Mouse (Mus musculus): Measurements from ENCODE around the gene Prdm10. TPM values are rescaled to one million over a fixed set of nuclear protein-coding genes. Genes with fewer than 3 reads are reported as not detected.
A peak's percentile ranks its signal among the peaks of the same experiment; 100 is the strongest.

Gene Prdm10
- polyA plus RNA-seq, 1 experiment from 2014 or later: 9.4 TPM

- Histone ChIP-seq H3K4me1 (ENCODE audit: control insufficient read depth, insufficient read depth, low read length) (peaks cover 22% of the 10 kb centered on the region), H3K4me2 (ENCODE audit: low read length) (peak overlapping the region; percentile 95), H3K27me3 (ENCODE audit: control insufficient read depth, insufficient read depth, low read depth, low read length) (no peaks in the 10 kb centered on the region), H3K36me3 (ENCODE audit: control insufficient read depth, insufficient read depth, low read length) (no peaks in the 10 kb centered on the region), H3K27ac (ENCODE audit: low read length) (peak overlapping the region; percentile 100), H3K4me3 (ENCODE audit: low read depth, low read length) (peak overlapping the region; percentile 85), H3K9me3 (replicated peaks; ENCODE audit: control insufficient read depth, low read length, poor library complexity, severe bottlenecking) (no peaks in the 10 kb centered on the region), H3K9ac (ENCODE audit: low read depth, low read length) (peak overlapping the region; percentile 82)
- whole genome bisulfite sequencing: under 1% methylated on average over 25 of the region's 25 CpGs
- peak; percentile 93 for ATAC-seq
These were observed 413 bp upstream of the Prdm10 start for GRCm38 (mm10) chr9:31279885-31280365.

DNA sequence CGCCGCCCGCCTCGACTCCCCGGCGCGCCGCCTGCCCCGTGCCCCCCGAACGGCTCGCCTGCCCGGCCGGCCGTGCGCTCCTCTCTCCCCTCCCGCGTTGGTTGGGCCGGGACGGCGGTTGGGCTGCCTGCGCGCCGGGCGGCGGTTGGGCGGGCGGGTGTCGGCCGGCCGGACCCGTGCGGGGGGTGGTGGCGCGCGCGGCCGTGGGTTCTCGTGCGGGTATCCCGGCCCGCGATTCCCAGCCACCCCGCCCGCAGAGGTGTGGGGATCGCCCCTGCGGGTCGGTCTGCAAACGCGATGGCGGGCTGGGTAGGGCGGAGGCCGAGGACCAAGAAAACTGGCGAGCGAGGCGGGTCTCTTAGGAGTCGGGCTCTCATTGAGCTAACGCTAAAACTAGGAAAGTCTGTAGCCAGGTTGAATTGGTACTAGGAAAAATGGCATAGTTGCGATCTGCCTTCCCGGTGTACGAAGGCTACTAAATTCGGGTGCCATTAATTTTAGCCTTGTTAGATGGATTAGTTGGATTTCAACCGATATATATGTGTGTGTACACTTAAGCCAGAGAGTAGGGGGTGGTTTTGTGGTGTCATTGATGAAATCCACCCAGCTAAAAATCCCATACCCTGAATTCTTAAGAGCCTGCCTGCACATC lies 799 bp downstream of the Prdm10 start:
- H3K9me3 ChIP-seq (replicated peaks; ENCODE audit: control insufficient read depth, low read length, poor library complexity, severe bottlenecking): no peaks in the 10 kb centered on the region
- H3K4me3 ChIP-seq (ENCODE audit: low read depth, low read length): peak overlapping the region; percentile 85
- no peaks in the 10 kb centered on the region for H3K36me3 ChIP-seq (ENCODE audit: control insufficient read depth, insufficient read depth, low read length)
- ATAC-seq: peak; percentile 59
- peaks cover 22% of the 10 kb centered on the region for H3K4me1 ChIP-seq (ENCODE audit: control insufficient read depth, insufficient read depth, low read length)
- WGBS: under 1% methylated on average over 31 of the region's 63 CpGs
- peak overlapping the region; percentile 80 for H3K4me2 ChIP-seq (ENCODE audit: low read length)
- no peaks in the 10 kb centered on the region for H3K27me3 ChIP-seq (ENCODE audit: control insufficient read depth, insufficient read depth, low read depth, low read length)
- peak overlapping the region; percentile 100 for H3K27ac ChIP-seq (ENCODE audit: low read length)
- peak overlapping the region; percentile 97 for H3K9ac ChIP-seq (ENCODE audit: low read depth, low read length)

DNA sequence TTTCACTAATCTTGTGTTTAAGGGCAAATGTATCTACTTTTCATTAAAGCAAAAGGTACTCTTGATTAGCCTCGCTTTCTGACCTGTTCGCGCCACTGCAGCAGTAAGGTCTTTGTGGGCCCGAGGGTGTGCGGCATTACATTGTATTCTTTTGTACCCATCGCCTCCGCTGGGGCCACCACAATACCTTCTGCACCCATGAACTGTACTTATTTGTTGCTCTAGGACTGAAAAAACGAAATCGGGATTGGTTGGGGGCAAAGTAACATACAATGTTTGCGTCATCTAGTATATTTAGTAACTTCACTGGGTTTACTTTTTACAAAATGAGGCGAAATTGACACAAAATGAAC lies 1.3 kb downstream of the Prdm10 start:
- H3K9me3 ChIP-seq (replicated peaks; ENCODE audit: control insufficient read depth, low read length, poor library complexity, severe bottlenecking): no peaks in the 10 kb centered on the region
- 1% methylated on average over 11 of the region's 11 CpGs for WGBS
- H3K27ac ChIP-seq (ENCODE audit: low read length): peak overlapping the region; percentile 100
- peaks cover 22% of the 10 kb centered on the region for H3K4me1 ChIP-seq (ENCODE audit: control insufficient read depth, insufficient read depth, low read length)
- no peaks in the 10 kb centered on the region for H3K27me3 ChIP-seq (ENCODE audit: control insufficient read depth, insufficient read depth, low read depth, low read length)
- H3K4me2 ChIP-seq (ENCODE audit: low read length): peak overlapping the region; percentile 80
- peak overlapping the region; percentile 97 for H3K9ac ChIP-seq (ENCODE audit: low read depth, low read length)
- H3K4me3 ChIP-seq (ENCODE audit: low read depth, low read length): peak overlapping the region; percentile 85
- no peaks in the 10 kb centered on the region for H3K36me3 ChIP-seq (ENCODE audit: control insufficient read depth, insufficient read depth, low read length)
- no peak for ATAC-seq

DNA sequence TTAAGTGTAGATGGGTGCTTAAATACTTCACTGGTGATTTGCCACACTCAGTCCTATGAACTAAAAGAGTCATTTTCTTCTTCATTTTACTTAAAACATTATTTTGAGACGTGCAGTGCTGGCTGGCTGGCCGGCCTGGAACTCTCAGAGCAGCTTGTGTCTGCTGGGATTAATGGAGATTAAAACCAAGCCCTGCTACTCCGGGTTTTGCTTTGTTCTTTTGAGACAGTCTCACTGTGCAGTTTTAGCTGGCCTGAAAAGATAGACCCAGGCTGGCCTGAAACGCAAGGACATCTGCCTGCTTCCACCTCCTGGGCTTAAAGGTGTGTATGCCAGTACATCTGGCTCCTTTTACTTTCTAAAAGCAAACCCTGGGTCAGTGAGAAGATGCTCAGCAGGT lies 2.2 kb downstream of the Prdm10 start:
- peak overlapping the region; percentile 42 for H3K9ac ChIP-seq (ENCODE audit: low read depth, low read length)
- H3K36me3 ChIP-seq (ENCODE audit: control insufficient read depth, insufficient read depth, low read length): no peaks in the 10 kb centered on the region
- H3K4me3 ChIP-seq (ENCODE audit: low read depth, low read length): peak overlapping the region; percentile 17
- peaks cover 22% of the 10 kb centered on the region for H3K4me1 ChIP-seq (ENCODE audit: control insufficient read depth, insufficient read depth, low read length)
- 5% methylated on average over 4 of the region's 4 CpGs for WGBS
- H3K27me3 ChIP-seq (ENCODE audit: control insufficient read depth, insufficient read depth, low read depth, low read length): no peaks in the 10 kb centered on the region
- peak overlapping the region; percentile 70 for H3K27ac ChIP-seq (ENCODE audit: low read length)
- H3K9me3 ChIP-seq (replicated peaks; ENCODE audit: control insufficient read depth, low read length, poor library complexity, severe bottlenecking): no peaks in the 10 kb centered on the region
- no peak for ATAC-seq
- peak overlapping the region; percentile 80 for H3K4me2 ChIP-seq (ENCODE audit: low read length)

DNA sequence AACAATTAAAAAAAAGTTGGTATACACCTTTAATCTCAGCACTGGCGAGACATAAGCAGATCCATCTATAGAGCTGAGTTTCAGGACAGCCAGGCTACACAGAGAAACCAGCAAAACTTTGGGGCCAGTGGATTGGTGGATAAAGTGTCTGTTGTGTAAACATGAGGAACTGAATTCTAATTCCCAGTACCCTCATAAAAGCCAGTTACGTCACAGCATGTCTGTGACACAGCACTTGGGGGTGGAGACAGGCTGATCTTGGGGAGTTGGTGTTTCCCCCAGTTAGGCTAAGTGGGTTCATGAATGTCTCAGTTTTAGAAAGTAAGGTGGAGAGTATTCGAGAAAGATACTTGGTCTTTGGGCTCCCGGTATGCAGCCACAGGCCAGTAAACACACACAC lies 2.7 kb downstream of the Prdm10 start:
- Histone ChIP-seq H3K4me3 (ENCODE audit: low read depth, low read length) (no peak overlapping the region), H3K4me2 (ENCODE audit: low read length) (peak overlapping the region; percentile 80; the same call in 1 of the 2 replicates), H3K27me3 (ENCODE audit: control insufficient read depth, insufficient read depth, low read depth, low read length) (no peaks in the 10 kb centered on the region), H3K9ac (ENCODE audit: low read depth, low read length) (peak overlapping the region; percentile 42; the same call in 1 of the 2 replicates), H3K4me1 (ENCODE audit: control insufficient read depth, insufficient read depth, low read length) (peaks cover 22% of the 10 kb centered on the region), H3K36me3 (ENCODE audit: control insufficient read depth, insufficient read depth, low read length) (no peaks in the 10 kb centered on the region), H3K9me3 (replicated peaks; ENCODE audit: control insufficient read depth, low read length, poor library complexity, severe bottlenecking) (no peaks in the 10 kb centered on the region), H3K27ac (ENCODE audit: low read length) (no peak overlapping the region)
- no peak for ATAC-seq
- 71% methylated on average over 4 of the region's 4 CpGs for WGBS

- 96% methylated on average over 3 of the region's 3 CpGs for WGBS
- Histone ChIP-seq H3K9me3 (replicated peaks; ENCODE audit: control insufficient read depth, low read length, poor library complexity, severe bottlenecking) (no peaks in the 10 kb centered on the region), H3K4me1 (ENCODE audit: control insufficient read depth, insufficient read depth, low read length) (peaks cover 21% of the 10 kb centered on the region), H3K27ac (ENCODE audit: low read length) (no peak overlapping the region), H3K36me3 (ENCODE audit: control insufficient read depth, insufficient read depth, low read length) (no peaks in the 10 kb centered on the region), H3K27me3 (ENCODE audit: control insufficient read depth, insufficient read depth, low read depth, low read length) (no peaks in the 10 kb centered on the region), H3K9ac (ENCODE audit: low read depth, low read length) (no peak overlapping the region), H3K4me2 (ENCODE audit: low read length) (no peak overlapping the region), H3K4me3 (ENCODE audit: low read depth, low read length) (no peak overlapping the region)
- no peak for ATAC-seq
These were observed 3.6 kb downstream of the Prdm10 start for GRCm38 (mm10) chr9:31283911-31284310.

DNA sequence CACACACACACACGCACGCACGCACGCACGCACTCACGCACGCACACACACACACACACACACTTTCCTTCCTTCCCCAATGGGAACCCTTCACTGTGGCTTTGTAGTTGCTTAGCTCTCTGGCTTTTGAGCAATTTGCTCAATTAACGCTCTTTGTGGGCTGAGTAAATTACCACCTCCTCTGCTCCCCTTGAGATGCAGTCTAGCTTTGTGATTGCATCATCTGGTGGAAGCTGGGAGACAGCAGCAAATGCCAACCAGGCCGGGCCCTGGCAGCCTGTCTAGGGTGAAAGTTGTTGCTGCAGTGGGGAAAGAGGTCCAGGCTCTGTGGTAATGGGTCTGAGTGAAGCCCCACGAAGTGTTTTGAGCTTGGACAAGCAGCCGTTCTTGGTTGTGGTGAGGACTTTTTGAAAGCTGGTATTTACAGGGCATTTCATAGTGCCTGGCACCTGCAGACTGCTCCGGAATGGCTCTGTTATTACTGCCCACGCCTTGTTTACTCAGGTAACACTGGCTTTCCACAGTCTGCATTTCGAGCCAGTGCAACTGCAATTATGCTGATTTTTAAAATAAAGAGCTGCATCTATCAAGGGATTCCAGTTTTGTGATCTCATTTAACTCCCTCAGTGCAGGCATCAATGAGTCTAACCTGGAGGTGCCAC lies 10.0 kb downstream of the Prdm10 start:
- H3K4me2 ChIP-seq (ENCODE audit: low read length): no peak overlapping the region
- H3K27ac ChIP-seq (ENCODE audit: low read length): no peak overlapping the region
- H3K4me3 ChIP-seq (ENCODE audit: low read depth, low read length): no peak overlapping the region
- peaks cover 3% of the 10 kb centered on the region; the same call in 1 of the 2 replicates for H3K4me1 ChIP-seq (ENCODE audit: control insufficient read depth, insufficient read depth, low read length)
- H3K36me3 ChIP-seq (ENCODE audit: control insufficient read depth, insufficient read depth, low read length): 0 out of 2 replicates have a peak, but pooled peaks cover 2% of the 10 kb centered on the region
- ATAC-seq: no peak
- H3K27me3 ChIP-seq (ENCODE audit: control insufficient read depth, insufficient read depth, low read depth, low read length): no peaks in the 10 kb centered on the region
- no peaks in the 10 kb centered on the region for H3K9me3 ChIP-seq (replicated peaks; ENCODE audit: control insufficient read depth, low read length, poor library complexity, severe bottlenecking)
- WGBS: 75% methylated on average over 14 of the region's 14 CpGs
- no peak overlapping the region for H3K9ac ChIP-seq (ENCODE audit: low read depth, low read length)

DNA sequence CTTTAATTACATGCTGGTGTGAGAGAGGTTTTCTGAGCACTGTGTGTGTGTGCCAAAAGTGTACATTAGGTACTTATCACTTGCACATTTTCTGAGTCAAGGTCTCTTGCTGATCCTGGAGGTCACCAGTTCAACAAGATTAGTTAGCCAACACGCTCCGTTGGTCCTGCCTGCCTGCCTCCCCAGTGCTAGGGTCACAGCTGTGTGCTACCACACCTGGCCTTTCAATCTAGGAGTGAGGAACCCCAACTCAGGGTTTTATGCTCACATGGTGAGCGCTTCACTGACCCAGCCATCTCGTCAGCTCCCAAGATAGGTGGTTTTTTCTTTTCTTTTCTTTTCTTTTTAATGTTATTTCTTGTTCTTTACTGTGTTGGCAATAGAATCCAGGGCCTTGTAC lies 11.6 kb downstream of the Prdm10 start:
- Histone ChIP-seq H3K4me1 (ENCODE audit: control insufficient read depth, insufficient read depth, low read length) (peaks cover 3% of the 10 kb centered on the region; the same call in 1 of the 2 replicates), H3K4me3 (ENCODE audit: low read depth, low read length) (no peak overlapping the region), H3K9ac (ENCODE audit: low read depth, low read length) (no peak overlapping the region), H3K36me3 (ENCODE audit: control insufficient read depth, insufficient read depth, low read length) (0 out of 2 replicates have a peak, but pooled peaks cover 2% of the 10 kb centered on the region), H3K4me2 (ENCODE audit: low read length) (no peak overlapping the region), H3K27ac (ENCODE audit: low read length) (no peak overlapping the region), H3K27me3 (ENCODE audit: control insufficient read depth, insufficient read depth, low read depth, low read length) (no peaks in the 10 kb centered on the region), H3K9me3 (replicated peaks; ENCODE audit: control insufficient read depth, low read length, poor library complexity, severe bottlenecking) (no peaks in the 10 kb centered on the region)
- no peak for ATAC-seq
- 75% methylated on average over 4 of the region's 4 CpGs for WGBS

- no peaks in the 10 kb centered on the region for H3K27me3 ChIP-seq (ENCODE audit: control insufficient read depth, insufficient read depth, low read depth, low read length)
- H3K9ac ChIP-seq (ENCODE audit: low read depth, low read length): no peak overlapping the region
- 77% methylated on average over 2 of the region's 2 CpGs for WGBS
- H3K4me3 ChIP-seq (ENCODE audit: low read depth, low read length): no peak overlapping the region
- H3K9me3 ChIP-seq (replicated peaks; ENCODE audit: control insufficient read depth, low read length, poor library complexity, severe bottlenecking): no peaks in the 10 kb centered on the region
- no peak overlapping the region for H3K27ac ChIP-seq (ENCODE audit: low read length)
- ATAC-seq: no peak
- no peak overlapping the region for H3K4me2 ChIP-seq (ENCODE audit: low read length)
- H3K36me3 ChIP-seq (ENCODE audit: control insufficient read depth, insufficient read depth, low read length): 0 out of 2 replicates have a peak, but pooled peaks cover 2% of the 10 kb centered on the region
- peaks cover 3% of the 10 kb centered on the region; the same call in 1 of the 2 replicates for H3K4me1 ChIP-seq (ENCODE audit: control insufficient read depth, insufficient read depth, low read length)
These were observed 12.9 kb downstream of the Prdm10 start for GRCm38 (mm10) chr9:31293208-31293607.

Measured in midbrain, embryonic 16.5 days (tissue).